Mouse (Mus musculus): Measurements from ENCODE around the gene Defa28. TPM values are rescaled to one million over a fixed set of nuclear protein-coding genes. Genes with fewer than 3 reads are reported as not detected.
"Not testable (repeated sequence)": the region's sequence is repeated elsewhere in the genome, so short reads cannot be mapped to it uniquely, and the experiment has no call there.

The Defa28 gene
- total RNA-seq (2021): not detected
- long read RNA-seq, experiment 1: 0 reads
- long read RNA-seq, experiment 2: 0 reads

GRCm38 (mm10) chr8:21582706-21583105, at the start of gene Defa28:
Defa28 (plus strand) TSS chr8:21583006.
- H3K4me3 ChIP-seq; DNase-seq (ENCODE audit: low spot score in 2 of 2); H3K27ac ChIP-seq: not testable (repeated sequence)

- not testable (repeated sequence) for H3K4me3 ChIP-seq; DNase-seq (ENCODE audit: low spot score in 2 of 2); H3K27ac ChIP-seq
Observed at GRCm38 (mm10) chr8:21565086-21565485, 17.7 kb upstream of the Defa28 start, which contains the start of gene Defa37. Defa37 (plus strand) TSS chr8:21565386.

GRCm38 (mm10) chr8:21594408-21594807, 11.6 kb downstream of the Defa28 start, which contains the start of gene Gm7861:
Gm7861 (minus strand) TSS chr8:21594508.
- H3K27ac ChIP-seq; DNase-seq (ENCODE audit: low spot score in 2 of 2): not testable (repeated sequence)

GRCm38 (mm10) chr8:21617883-21618282, 35.1 kb downstream of the Defa28 start, which contains the start of gene Defa26:
Defa26 (plus strand) TSS chr8:21618183.
- DNase-seq (ENCODE audit: low spot score in 2 of 2); H3K27ac ChIP-seq; H3K4me3 ChIP-seq: not testable (repeated sequence)

More at GRCm38 (mm10) chr8:21594408-21594807, 11.6 kb downstream of the Defa28 start, which contains the start of gene Gm7861:
- H3K4me3 ChIP-seq: not testable (repeated sequence)

Other genes starting within 250 kb of the Defa28 start
- gene Defa2, start 204.5 kb upstream of the Defa28 start, total RNA-seq (2021): not detected
- not detected for gene Defa33, start 191.2 kb upstream of the Defa28 start, total RNA-seq (2021)
- not detected for gene Defa36, start 155.6 kb upstream of the Defa28 start, total RNA-seq (2021)
- gene Gm7849, start 126.4 kb upstream of the Defa28 start, total RNA-seq (2021): not detected
- gene Defa20, start 73.7 kb upstream of the Defa28 start, total RNA-seq (2021): not detected
- gene Defa32, start 54.0 kb upstream of the Defa28 start, total RNA-seq (2021): not detected
- not detected for gene Defa37, start 17.6 kb upstream of the Defa28 start, total RNA-seq (2021)
- not detected for gene Gm7861, start 11.5 kb downstream of the Defa28 start, total RNA-seq (2021)
- gene Defa26, start 35.2 kb downstream of the Defa28 start, total RNA-seq (2021): not detected
- not detected for gene Defa17, start 72.8 kb downstream of the Defa28 start, total RNA-seq (2021)
- not detected for gene Defa34, start 82.8 kb downstream of the Defa28 start, total RNA-seq (2021)
- gene AY761184, start 120.6 kb downstream of the Defa28 start, total RNA-seq (2021): not detected
- gene Defa24, start 151.5 kb downstream of the Defa28 start, total RNA-seq (2021): not detected
- gene Defb50, start 240.5 kb downstream of the Defa28 start, total RNA-seq (2021): not detected

Data from layer of hippocampus, adult 2 months (tissue).